Mouse (Mus musculus): ENCODE measurements at regions not wholly inside any gene's neighbourhood (a gene's known extent, or its start where the extent isn't known, plus 50 kb on each side); places are given as distances from the start of the nearest gene placed in this dataset.
A peak's percentile ranks its signal among the peaks of the same experiment; 100 is the strongest.

- no peak for ATAC-seq (ENCODE audit: low read depth)
- Histone ChIP-seq H3K27ac (replicated peaks; ENCODE audit: low read depth, low read length) (no peak overlapping the region), H3K9ac (ENCODE audit: low read depth, low read length) (no peak overlapping the region), H3K4me1 (ENCODE audit: control insufficient read depth, insufficient read depth, low read length) (peaks cover 5% of the 10 kb centered on the region), H3K27me3 (replicated peaks; ENCODE audit: control insufficient read depth, insufficient read depth, low read length) (no peaks in the 10 kb centered on the region), H3K4me2 (ENCODE audit: low read depth, low read length) (no peak overlapping the region), H3K36me3 (ENCODE audit: control insufficient read depth, insufficient read depth, low read length) (no peaks in the 10 kb centered on the region), H3K9me3 (ENCODE audit: control insufficient read depth, low read length) (0 out of 2 replicates have a peak, but pooled peaks cover 4% of the 10 kb centered on the region), H3K4me3 (ENCODE audit: low read depth, low read length) (no peak overlapping the region)
- WGBS: 47% methylated on average over 6 of the region's 6 CpGs
- peak; percentile 48 for DNase-seq (ENCODE audit: low spot score)
Measured at GRCm38 (mm10) chr6:140270592-140270991, 153.3 kb upstream of the Plekha5 start.

- Histone ChIP-seq H3K27ac (replicated peaks; ENCODE audit: low read depth, low read length) (peak overlapping the region; percentile 18; the same call in 1 of the 2 replicates), H3K27me3 (replicated peaks; ENCODE audit: control insufficient read depth, insufficient read depth, low read length) (no peaks in the 10 kb centered on the region), H3K4me1 (ENCODE audit: control insufficient read depth, insufficient read depth, low read length) (peaks cover 5% of the 10 kb centered on the region), H3K9ac (ENCODE audit: low read depth, low read length) (no peak overlapping the region), H3K4me2 (ENCODE audit: low read depth, low read length) (no peak overlapping the region), H3K36me3 (ENCODE audit: control insufficient read depth, insufficient read depth, low read length) (no peaks in the 10 kb centered on the region), H3K9me3 (ENCODE audit: control insufficient read depth, low read length) (0 out of 2 replicates have a peak, but pooled peaks cover 4% of the 10 kb centered on the region), H3K4me3 (ENCODE audit: low read depth, low read length) (no peak overlapping the region)
- WGBS: 15% methylated on average over 11 of the region's 11 CpGs
- ATAC-seq (ENCODE audit: low read depth) (0 out of 2 replicates have a peak, but pooled peaks have one; percentile 57), DNase-seq (ENCODE audit: low spot score) (peak; percentile 64)
Measured at GRCm38 (mm10) chr6:140268315-140269070, 155.4 kb upstream of the Plekha5 start.

GRCm38 (mm10) chr6:140263920-140264319, 159.9 kb upstream of the Plekha5 start:
- no peak overlapping the region for H3K4me3 ChIP-seq (ENCODE audit: low read depth, low read length)
- no peaks in the 10 kb centered on the region for H3K9me3 ChIP-seq (ENCODE audit: control insufficient read depth, low read length)
- 26% methylated on average over 1 of the region's 1 CpGs for WGBS
- no peak overlapping the region for H3K27ac ChIP-seq (replicated peaks; ENCODE audit: low read depth, low read length)
- no peaks in the 10 kb centered on the region for H3K27me3 ChIP-seq (replicated peaks; ENCODE audit: control insufficient read depth, insufficient read depth, low read length)
- peaks cover 5% of the 10 kb centered on the region for H3K4me1 ChIP-seq (ENCODE audit: control insufficient read depth, insufficient read depth, low read length)
- H3K9ac ChIP-seq (ENCODE audit: low read depth, low read length): no peak overlapping the region
- H3K4me2 ChIP-seq (ENCODE audit: low read depth, low read length): no peak overlapping the region
- ATAC-seq (ENCODE audit: low read depth) (no peak), DNase-seq (ENCODE audit: low spot score) (no peak)
- no peaks in the 10 kb centered on the region for H3K36me3 ChIP-seq (ENCODE audit: control insufficient read depth, insufficient read depth, low read length)

GRCm38 (mm10) chr6:140261813-140262212, 162.0 kb upstream of the Plekha5 start:
- Histone ChIP-seq H3K27me3 (replicated peaks; ENCODE audit: control insufficient read depth, insufficient read depth, low read length) (no peaks in the 10 kb centered on the region), H3K27ac (replicated peaks; ENCODE audit: low read depth, low read length) (no peak overlapping the region), H3K4me1 (ENCODE audit: control insufficient read depth, insufficient read depth, low read length) (no peaks in the 10 kb centered on the region), H3K4me2 (ENCODE audit: low read depth, low read length) (no peak overlapping the region), H3K4me3 (ENCODE audit: low read depth, low read length) (no peak overlapping the region), H3K9ac (ENCODE audit: low read depth, low read length) (no peak overlapping the region), H3K36me3 (ENCODE audit: control insufficient read depth, insufficient read depth, low read length) (no peaks in the 10 kb centered on the region), H3K9me3 (ENCODE audit: control insufficient read depth, low read length) (no peaks in the 10 kb centered on the region)
- WGBS: 89% methylated on average over 1 of the region's 1 CpGs
- DNase-seq (ENCODE audit: low spot score) (no peak), ATAC-seq (ENCODE audit: low read depth) (no peak)

GRCm38 (mm10) chr6:140258761-140259160, 165.1 kb upstream of the Plekha5 start:
- 85% methylated on average over 3 of the region's 3 CpGs for WGBS
- no peak for ATAC-seq (ENCODE audit: low read depth)
- no peak for DNase-seq (ENCODE audit: low spot score)

GRCm38 (mm10) chr6:140258101-140258500, 165.8 kb upstream of the Plekha5 start:
- H3K27me3 ChIP-seq (replicated peaks; ENCODE audit: control insufficient read depth, insufficient read depth, low read length): no peaks in the 10 kb centered on the region
- ATAC-seq (ENCODE audit: low read depth): no peak
- H3K9me3 ChIP-seq (ENCODE audit: control insufficient read depth, low read length): no peaks in the 10 kb centered on the region
- H3K4me3 ChIP-seq (ENCODE audit: low read depth, low read length): no peak overlapping the region
- H3K4me1 ChIP-seq (ENCODE audit: control insufficient read depth, insufficient read depth, low read length): no peaks in the 10 kb centered on the region
- H3K9ac ChIP-seq (ENCODE audit: low read depth, low read length): no peak overlapping the region
- H3K36me3 ChIP-seq (ENCODE audit: control insufficient read depth, insufficient read depth, low read length): no peaks in the 10 kb centered on the region
- no peak overlapping the region for H3K27ac ChIP-seq (replicated peaks; ENCODE audit: low read depth, low read length)
- 88% methylated on average over 5 of the region's 5 CpGs for WGBS
- no peak for DNase-seq (ENCODE audit: low spot score)
- no peak overlapping the region for H3K4me2 ChIP-seq (ENCODE audit: low read depth, low read length)

More at GRCm38 (mm10) chr6:140258761-140259160, 165.1 kb upstream of the Plekha5 start:
- no peak overlapping the region for H3K9ac ChIP-seq (ENCODE audit: low read depth, low read length)
- H3K9me3 ChIP-seq (ENCODE audit: control insufficient read depth, low read length): no peaks in the 10 kb centered on the region
- no peaks in the 10 kb centered on the region for H3K36me3 ChIP-seq (ENCODE audit: control insufficient read depth, insufficient read depth, low read length)
- H3K27me3 ChIP-seq (replicated peaks; ENCODE audit: control insufficient read depth, insufficient read depth, low read length): no peaks in the 10 kb centered on the region
- H3K4me1 ChIP-seq (ENCODE audit: control insufficient read depth, insufficient read depth, low read length): no peaks in the 10 kb centered on the region
- H3K4me3 ChIP-seq (ENCODE audit: low read depth, low read length): no peak overlapping the region
- H3K4me2 ChIP-seq (ENCODE audit: low read depth, low read length): no peak overlapping the region
- no peak overlapping the region for H3K27ac ChIP-seq (replicated peaks; ENCODE audit: low read depth, low read length)

GRCm38 (mm10) chr6:140251527-140251926, 172.3 kb upstream of the Plekha5 start:
- no peak overlapping the region for H3K4me2 ChIP-seq (ENCODE audit: low read depth, low read length)
- no peaks in the 10 kb centered on the region for H3K4me1 ChIP-seq (ENCODE audit: control insufficient read depth, insufficient read depth, low read length)
- no peaks in the 10 kb centered on the region for H3K27me3 ChIP-seq (replicated peaks; ENCODE audit: control insufficient read depth, insufficient read depth, low read length)
- WGBS: 73% methylated on average over 4 of the region's 4 CpGs
- DNase-seq (ENCODE audit: low spot score): no peak
- H3K27ac ChIP-seq (replicated peaks; ENCODE audit: low read depth, low read length): no peak overlapping the region
- ATAC-seq (ENCODE audit: low read depth): no peak
- H3K9me3 ChIP-seq (ENCODE audit: control insufficient read depth, low read length): no peaks in the 10 kb centered on the region
- H3K4me3 ChIP-seq (ENCODE audit: low read depth, low read length): no peak overlapping the region
- no peak overlapping the region for H3K9ac ChIP-seq (ENCODE audit: low read depth, low read length)
- H3K36me3 ChIP-seq (ENCODE audit: control insufficient read depth, insufficient read depth, low read length): no peaks in the 10 kb centered on the region

GRCm38 (mm10) chr6:140243411-140244151, 180.3 kb upstream of the Plekha5 start:
- Histone ChIP-seq H3K4me3 (ENCODE audit: low read depth, low read length) (no peak overlapping the region), H3K4me2 (ENCODE audit: low read depth, low read length) (no peak overlapping the region), H3K27me3 (replicated peaks; ENCODE audit: control insufficient read depth, insufficient read depth, low read length) (no peaks in the 10 kb centered on the region), H3K9ac (ENCODE audit: low read depth, low read length) (no peak overlapping the region), H3K36me3 (ENCODE audit: control insufficient read depth, insufficient read depth, low read length) (no peaks in the 10 kb centered on the region), H3K27ac (replicated peaks; ENCODE audit: low read depth, low read length) (no peak overlapping the region), H3K4me1 (ENCODE audit: control insufficient read depth, insufficient read depth, low read length) (no peaks in the 10 kb centered on the region), H3K9me3 (ENCODE audit: control insufficient read depth, low read length) (no peaks in the 10 kb centered on the region)
- 38% methylated on average over 8 of the region's 8 CpGs for WGBS
- ATAC-seq (ENCODE audit: low read depth) (no peak), DNase-seq (ENCODE audit: low spot score) (no peak)
